Mouse (Mus musculus) skeletal muscle tissue, postnatal 0 days (tissue): ENCODE measurements around the gene L3mbtl2. TPM values are rescaled to one million over a fixed set of nuclear protein-coding genes. Genes with fewer than 3 reads are reported as not detected.

Experiments used
- polyA plus RNA-seq: library from polyadenylated mRNA; unstranded; fragments of >200 nt; fragmentation: Nextera tagmentation; extraction: Ambion mirVana; gene quantifications from 2 replicates; pipeline ENCODE4 v1.2.1, GENCODE M21; 2015

L3mbtl2 gene
- polyA plus RNA-seq: 5.8 and 7.2 TPM in 2 replicates

GRCm38 (mm10) chr15:81663697-81664561, at the start of gene L3mbtl2:
TSS of gene L3mbtl2 (plus strand) at chr15:81663889.

GRCm38 (mm10) chr15:81697175-81697574, 33.5 kb downstream of the L3mbtl2 start, which contains the start of gene Chadl:
TSS of gene Chadl (minus strand) at chr15:81697287.

Other genes with a start within 250 kb of the L3mbtl2 start
- gene Rbx1, start 197.6 kb upstream of the L3mbtl2 start, polyA plus RNA-seq: 344 and 355 TPM in 2 replicates
- 6.8 and 7.0 TPM in 2 replicates for gene Ep300, start 78.5 kb upstream of the L3mbtl2 start, polyA plus RNA-seq
- 2.7 and 4.2 TPM in 2 replicates for gene Chadl, start 33.4 kb downstream of the L3mbtl2 start, polyA plus RNA-seq
- gene Zc3h7b, start 81.2 kb downstream of the L3mbtl2 start, polyA plus RNA-seq: 8.7 and 8.9 TPM in 2 replicates
- gene Rangap1, start 81.6 kb downstream of the L3mbtl2 start, polyA plus RNA-seq: 20.9 and 21.1 TPM in 2 replicates
- 48.0 and 51.4 TPM in 2 replicates for gene Tef, start 138.5 kb downstream of the L3mbtl2 start, polyA plus RNA-seq
- gene Tob2, start 194.9 kb downstream of the L3mbtl2 start, polyA plus RNA-seq: 31.6 and 35.5 TPM in 2 replicates
- gene Phf5a, start 208.0 kb downstream of the L3mbtl2 start, polyA plus RNA-seq: 48.6 and 54.7 TPM in 2 replicates
- gene Aco2, start 208.4 kb downstream of the L3mbtl2 start, polyA plus RNA-seq: 541 and 569 TPM in 2 replicates